Mouse (Mus musculus): ENCODE data around the gene Rph3a. TPM values are rescaled to one million over a fixed set of nuclear protein-coding genes. Genes with fewer than 3 reads are reported as not detected.
"Not testable (repeated sequence)": the region's sequence is repeated elsewhere in the genome, so short reads cannot be mapped to it uniquely, and the experiment has no call there.

Gene Rph3a
- total RNA-seq, 2 experiments from 2014 or later: 0.07 TPM; not detected in 1

- DNase-seq: not testable (repeated sequence)
Observed at GRCm38 (mm10) chr5:120906791-120907733, 102.8 kb downstream of the Rph3a start, which contains the start of gene Oas1a. Oas1a (minus strand) TSS chr5:120907521.

- DNase-seq: no peak
Observed at GRCm38 (mm10) chr5:120902056-120902455, 107.8 kb downstream of the Rph3a start.

GRCm38 (mm10) chr5:120900666-120901065, 109.2 kb downstream of the Rph3a start:
- DNase-seq: no peak

GRCm38 (mm10) chr5:120898726-120899125, 111.2 kb downstream of the Rph3a start:
- no peak for DNase-seq

GRCm38 (mm10) chr5:120898307-120898706, 111.6 kb downstream of the Rph3a start:
- DNase-seq: no peak

GRCm38 (mm10) chr5:120895231-120895900, 114.5 kb downstream of the Rph3a start:
- no peak for DNase-seq

GRCm38 (mm10) chr5:120894692-120895091, 115.2 kb downstream of the Rph3a start:
- not testable (repeated sequence) for DNase-seq

GRCm38 (mm10) chr5:120893866-120894265, 116.0 kb downstream of the Rph3a start:
- not testable (repeated sequence) for DNase-seq

- DNase-seq: no peak
Observed at GRCm38 (mm10) chr5:120892243-120892660, 117.6 kb downstream of the Rph3a start.

GRCm38 (mm10) chr5:120891566-120892242, 118.2 kb downstream of the Rph3a start:
- not testable (repeated sequence) for DNase-seq

GRCm38 (mm10) chr5:120890991-120891390, 118.9 kb downstream of the Rph3a start:
- no peak for DNase-seq

Other genes starting within 250 kb of the Rph3a start
- gene Oas3, start 232.4 kb downstream of the Rph3a start, total RNA-seq (2021): under 1 TPM; 0.07 to 0.14 TPM
- gene Oas1e, start 214.6 kb downstream of the Rph3a start, total RNA-seq (2021): not detected
- gene Oas1c, start 197.6 kb downstream of the Rph3a start, total RNA-seq (2021): under 1 TPM; 0.36 to 0.91 TPM
- not detected for gene Oas1f, start 162.7 kb downstream of the Rph3a start, total RNA-seq (2021)
- not detected for gene Oas1h, start 148.7 kb downstream of the Rph3a start, total RNA-seq (2021)
- not detected for gene Oas1g, start 122.5 kb downstream of the Rph3a start, total RNA-seq (2021)
- under 1 TPM; 0.36 to 0.38 TPM for gene Oas1a, start 102.6 kb downstream of the Rph3a start, total RNA-seq (2021)
- gene Oas1d, start 95.6 kb downstream of the Rph3a start, total RNA-seq (2021): not detected
- gene Ptpn11, start 181.3 kb upstream of the Rph3a start, total RNA-seq (2021): 100 to 1,000 TPM in 1 of 2 experiments, 10 to 100 TPM in 1; 99.0 to 107 TPM
- gene Rpl6, start 194.4 kb upstream of the Rph3a start, total RNA-seq (2021): 100 to 1,000 TPM; 820 to 822 TPM
- 10 to 100 TPM; 22.7 to 25.8 TPM for gene Hectd4, start 210.1 kb upstream of the Rph3a start, total RNA-seq (2021)

All from heart, postnatal 4 days (tissue).